Mouse (Mus musculus) liver, embryonic 14.5 days (tissue): ENCODE measurements around the gene Wapl. TPM values are rescaled to one million over a fixed set of nuclear protein-coding genes. Genes with fewer than 3 reads are reported as not detected.

ENCODE experiments used
- ATAC-seq: fragments of 200-750 bp; cut with Nextera tagmentation; 2 replicates; pipeline ENCODE4 v1.8.0; 2017; ENCODE audit warnings: moderate number of reproducible peaks, mild to moderate bottlenecking, moderate library complexity; ENCODE audit not compliant: insufficient read depth
- DNase-seq, 3 experiments: peaks; one replicate each; pipeline ENCODE4 v3.0.0-alpha.2; 2012 to 2013; ENCODE audit warnings: low read depth in 3 of 3, low spot score in 3 of 3
- H3K27ac ChIP-seq: fragments of 300-500 bp; sonication (generic); 2 replicates; pipeline ENCODE4 v1.5.1; 2014; ENCODE audit warnings: moderate library complexity, mild to moderate bottlenecking, control low read depth, inconsistent platforms
- H3K27me3 ChIP-seq: fragments of 300-500 bp; sonication (generic); 2 replicates; pipeline ENCODE4 v1.6.1; 2014; ENCODE audit warnings: mild to moderate bottlenecking, low read length, moderate library complexity; ENCODE audit not compliant: control insufficient read depth, insufficient read depth
- H3K36me3 ChIP-seq: fragments of 300-500 bp; sonication (generic); replicated peaks from 2 replicates; pipeline ENCODE4 v1.6.1; 2014; ENCODE audit warnings: low read depth; ENCODE audit not compliant: control insufficient read depth, insufficient read depth
- H3K4me1 ChIP-seq, 2 experiments: fragments of 200-500 bp in 1 of 2; fragments of 300-500 bp in 1 of 2; sonication (generic) in 1 of 2; replicated peaks; 2 replicates each; pipeline ENCODE4 v1.6.1; 2012 to 2014; ENCODE audit warnings: antibody characterized with exemption in 1 of 2, inconsistent platforms in 1 of 2, low read length in 1 of 2; ENCODE audit not compliant: control insufficient read depth in 2 of 2, insufficient read depth in 2 of 2
- H3K4me2 ChIP-seq: fragments of 300-500 bp; sonication (generic); 2 replicates; pipeline ENCODE4 v1.6.1; 2014; ENCODE audit warnings: low read depth, mild to moderate bottlenecking, control low read depth, moderate library complexity
- H3K4me3 ChIP-seq, 2 experiments: fragments of 200-500 bp in 1 of 2; fragments of 300-500 bp in 1 of 2; sonication (generic) in 1 of 2; 2 replicates each; pipeline ENCODE4 v1.5.1; 2012 to 2014; ENCODE audit warnings: low read depth in 2 of 2, low read length in 2 of 2, mild to moderate bottlenecking in 2 of 2, control low read depth in 1 of 2, inconsistent platforms in 1 of 2, moderate library complexity in 1 of 2; ENCODE audit not compliant: insufficient read depth in 1 of 2
- H3K9ac ChIP-seq: fragments of 300-500 bp; sonication (generic); replicated peaks from 2 replicates; pipeline ENCODE4 v1.6.1; 2014; ENCODE audit warnings: mild to moderate bottlenecking, control low read depth, moderate library complexity
- H3K9me3 ChIP-seq: fragments of 300-500 bp; sonication (generic); 2 replicates; pipeline ENCODE4 v1.6.1; 2016; ENCODE audit warnings: low read length, mixed read lengths; ENCODE audit not compliant: control insufficient read depth
- CTCF ChIP-seq: IDR thresholded peaks from 2 replicates; pipeline ENCODE4 v1.5.1; 2016; ENCODE audit warnings: antibody characterized with exemption, low read depth, control low read depth
- EP300 ChIP-seq: IDR thresholded peaks from 2 replicates; pipeline ENCODE4 v1.6.1; 2016; ENCODE audit warnings: antibody characterized with exemption, low read depth
- WGBS: fragments of 180-500 bp; shearing (Covaris S2); extraction: QIAGEN DNeasy Blood & Tissue Kit; methylation state at CpG from one replicate; pipeline ENCODE4 v1.1.7; 2014; ENCODE audit not compliant: insufficient replicate concordance; 5-methylcytosine and 5-hydroxymethylcytosine counted together
- polyA plus RNA-seq, 2 experiments: library from polyadenylated mRNA; depleted of rRNA in 1 of 2; stranded (reverse) in 1 of 2; unstranded in 1 of 2; fragments of >200 nt; fragmentation: Nextera tagmentation in 1 of 2; extraction: Ambion mirVana in 1 of 2; gene quantifications; 2 replicates each; pipeline versions ENCODE4 v1.2.1 to v1.2.3; 2012 to 2014

Wapl gene
- polyA plus RNA-seq, 2 experiments = 25.0 to 25.2 TPM

GRCm38 (mm10) chr14:34693970-34694369 lies 20.2 kb downstream of the Wapl start:
- no peak overlapping the region for H3K27ac ChIP-seq
- no peak overlapping the region for H3K4me3 ChIP-seq
- H3K4me2 ChIP-seq = no peak overlapping the region
- no peak for TF ChIP-seq EP300
- H3K4me1 ChIP-seq = no peaks in the 10 kb centered on the region
- peaks cover 54% of the 10 kb centered on the region for H3K36me3 ChIP-seq
- no peak for ATAC-seq
- no peak overlapping the region for H3K9ac ChIP-seq
- DNase-seq = no peak
- WGBS = 87% methylated on average over 4 of the region's 4 CpGs
- no peaks in the 10 kb centered on the region for H3K9me3 ChIP-seq
- H3K27me3 ChIP-seq = no peaks in the 10 kb centered on the region

- Histone ChIP-seq H3K27ac (no peak overlapping the region), H3K9me3 (no peaks in the 10 kb centered on the region), H3K4me3 (no peak overlapping the region), H3K9ac (no peak overlapping the region), H3K27me3 (no peaks in the 10 kb centered on the region), H3K4me1 (no peaks in the 10 kb centered on the region), H3K4me2 (no peak overlapping the region), H3K36me3 (peaks cover 44% of the 10 kb centered on the region)
- WGBS = 73% methylated on average over 1 of the region's 1 CpGs
- TF ChIP-seq EP300 (no peak), CTCF (no peak)
- DNase-seq (no peak), ATAC-seq (no peak)
These were observed 23.6 kb downstream of the Wapl start for GRCm38 (mm10) chr14:34697376-34697775.

- Histone ChIP-seq H3K4me2 (no peak overlapping the region), H3K4me1 (peaks cover 0 to 2% of the 10 kb centered on the region in 2 experiments; a peak in 2 of 4 replicates), H3K36me3 (peaks cover 32% of the 10 kb centered on the region), H3K27ac (no peak overlapping the region), H3K27me3 (no peaks in the 10 kb centered on the region), H3K4me3 (no peak overlapping the region), H3K9me3 (no peaks in the 10 kb centered on the region), H3K9ac (no peak overlapping the region)
- 85% methylated on average over 2 of the region's 2 CpGs for WGBS
- TF ChIP-seq EP300 (no peak), CTCF (no peak)
- ATAC-seq = no peak
- DNase-seq = no peak
These were observed 36.5 kb downstream of the Wapl start for GRCm38 (mm10) chr14:34710209-34710608.

GRCm38 (mm10) chr14:34712027-34712426 lies 38.3 kb downstream of the Wapl start:
- peaks cover under 1 to 2% of the 10 kb centered on the region in 2 experiments; a peak in 2 of 4 replicates for H3K4me1 ChIP-seq

GRCm38 (mm10) chr14:34712857-34713256 lies 39.1 kb downstream of the Wapl start:
- no peak for TF ChIP-seq CTCF
- no peak for TF ChIP-seq EP300
- Histone ChIP-seq H3K27me3 (no peaks in the 10 kb centered on the region), H3K9me3 (no peaks in the 10 kb centered on the region), H3K4me3 (no peak overlapping the region), H3K36me3 (peaks cover 38% of the 10 kb centered on the region), H3K9ac (no peak overlapping the region), H3K4me1 (peaks cover 2 to 3% of the 10 kb centered on the region in 2 experiments; a peak in 2 of 4 replicates), H3K27ac (no peak overlapping the region), H3K4me2 (no peak overlapping the region)
- peak in 1 of 3 experiments; percentile 4 for DNase-seq
- no peak for ATAC-seq
- WGBS = 49% methylated on average over 3 of the region's 3 CpGs

More at GRCm38 (mm10) chr14:34712027-34712426, 38.3 kb downstream of the Wapl start:
- H3K27ac ChIP-seq = no peak overlapping the region
- ATAC-seq = no peak
- H3K36me3 ChIP-seq = peaks cover 36% of the 10 kb centered on the region
- TF ChIP-seq CTCF = no peak
- TF ChIP-seq EP300 = no peak
- no peak overlapping the region; the same call in 1 of the 2 replicates for H3K9ac ChIP-seq
- no peaks in the 10 kb centered on the region for H3K27me3 ChIP-seq
- no peak for DNase-seq
- no peak overlapping the region for H3K4me2 ChIP-seq
- H3K9me3 ChIP-seq = no peaks in the 10 kb centered on the region
- 85% methylated on average over 3 of the region's 3 CpGs for WGBS
- no peak overlapping the region for H3K4me3 ChIP-seq
